Mouse (Mus musculus) left cerebral cortex, adult 9 months (tissue): ENCODE data around the gene Ceacam18.
A peak's percentile ranks its signal among the peaks of the same experiment; 100 is the strongest.

Experiments
- DNase-seq, 2 experiments: peaks; one replicate each; pipeline ENCODE4 v3.0.0; 2022; ENCODE audit warnings: low spot score in 2 of 2

Ceacam18 gene

DNA sequence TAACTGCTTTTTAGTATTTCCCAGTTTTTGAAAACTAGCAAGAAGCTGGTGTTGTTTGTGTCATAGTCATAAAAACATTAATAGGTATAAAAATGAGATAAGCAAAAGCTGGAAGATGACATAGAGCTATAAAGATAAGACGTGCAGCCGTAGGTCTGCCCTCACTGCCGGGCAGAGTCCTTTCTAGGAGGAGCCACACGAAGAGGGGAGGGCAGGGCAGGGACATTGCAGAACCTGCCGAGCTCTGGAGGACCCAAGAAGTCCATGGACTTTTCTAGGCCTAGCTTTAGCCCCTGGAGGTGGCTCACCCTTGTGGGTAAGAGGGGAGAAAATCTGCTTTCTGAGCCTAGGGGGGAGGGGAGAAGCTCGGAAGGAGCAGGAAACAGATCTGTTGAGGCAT, at the start of gene Ceacam18:
Gene Ceacam18, plus strand, starts transcription at position 208 of the 400 bp plus-strand sequence.
- DNase-seq, result no peak

GRCm38 (mm10) chr7:43584790-43585189, 49.7 kb upstream of the Ceacam18 start:
- no peak for DNase-seq

DNA sequence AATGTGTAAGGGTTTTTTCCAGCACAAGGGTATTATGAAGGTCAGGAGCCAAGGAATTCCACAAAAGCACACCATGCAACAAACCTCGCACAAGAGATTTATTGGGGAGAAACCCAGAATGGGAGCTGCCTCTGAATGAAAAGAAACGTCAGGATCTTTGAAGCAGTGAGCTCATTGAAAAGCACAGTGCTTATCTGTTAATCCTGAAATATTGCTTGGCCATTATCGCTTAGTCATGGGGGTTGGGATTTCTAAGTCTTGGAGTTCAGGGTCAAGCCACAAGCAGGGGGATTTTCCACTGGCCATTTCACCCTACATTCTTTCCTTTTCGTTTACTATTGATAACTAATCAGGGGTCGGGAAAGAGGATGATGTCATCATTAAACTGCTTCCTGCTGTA, 32.6 kb upstream of the Ceacam18 start:
- DNase-seq, result no peak

GRCm38 (mm10) chr7:43606896-43607742, 27.4 kb upstream of the Ceacam18 start, which contains the start of gene Zfp819:
Gene Zfp819, plus strand, starts transcription at chr7:43607169.
- peak; percentile 42 to 69 for DNase-seq

DNA sequence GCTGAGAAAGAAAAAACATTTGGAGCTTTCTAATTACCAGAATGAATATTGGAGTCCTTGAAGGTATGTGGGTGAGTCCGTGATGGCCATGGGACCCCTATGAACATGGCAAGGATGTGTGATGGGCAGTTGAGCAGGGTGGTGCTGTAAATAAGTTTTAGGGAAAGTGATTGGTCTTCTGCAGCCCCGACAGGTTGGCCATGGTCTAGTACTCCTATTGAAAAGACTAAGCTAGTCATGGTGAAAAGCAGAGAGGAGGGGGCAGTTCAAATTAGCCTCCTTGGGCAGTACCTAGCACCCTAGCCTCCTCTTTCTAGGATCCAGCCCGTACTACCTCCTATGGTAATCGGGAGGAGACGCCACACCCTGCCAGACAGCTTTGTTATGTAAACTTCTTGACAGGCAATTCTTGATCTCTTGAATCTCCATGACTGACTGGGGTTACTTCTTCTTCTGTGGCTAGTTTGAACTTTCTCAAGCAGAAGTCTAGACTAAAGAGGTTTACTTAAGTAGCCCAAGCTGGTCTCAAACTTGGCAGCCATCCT, 26.7 kb upstream of the Ceacam18 start:
- DNase-seq, result no peak

GRCm38 (mm10) chr7:43608316-43608824, 26.1 kb upstream of the Ceacam18 start:
- DNase-seq, result no peak

DNA sequence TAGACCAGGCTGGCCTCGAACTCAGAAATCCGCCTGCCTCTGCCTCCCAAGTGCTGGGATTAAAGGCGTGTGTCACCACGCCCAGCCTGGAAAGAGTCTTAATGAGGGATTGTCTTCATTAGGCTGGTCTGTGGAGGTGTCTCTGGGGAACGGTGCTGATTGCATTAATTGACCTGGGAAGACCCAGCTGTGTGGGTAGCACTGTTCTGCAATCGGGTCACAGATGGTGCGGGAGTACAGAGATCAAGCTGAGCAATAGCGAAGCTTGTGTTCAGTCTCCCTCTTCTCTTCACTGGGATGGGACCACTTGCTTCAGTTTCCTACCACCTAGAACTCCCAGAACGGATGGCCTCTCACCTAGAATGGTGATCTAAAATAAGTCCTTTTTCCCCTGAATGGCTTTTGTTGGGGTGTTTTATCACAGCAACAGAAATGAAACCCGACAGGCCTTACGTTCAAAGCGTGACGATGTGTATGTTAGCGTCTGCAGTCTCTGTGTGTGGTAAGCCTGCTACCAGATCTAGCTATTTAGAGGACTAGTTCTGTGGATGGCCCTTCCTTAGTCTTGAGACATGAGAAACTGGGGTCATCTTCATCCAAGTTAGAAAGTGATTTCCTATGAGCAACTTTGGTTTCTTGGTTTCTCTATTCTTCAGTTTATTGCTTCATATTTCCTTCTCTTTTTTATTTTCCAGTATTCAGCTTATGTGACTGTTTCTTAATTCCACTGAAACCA, 20.5 kb upstream of the Ceacam18 start:
- DNase-seq, result no peak

DNA sequence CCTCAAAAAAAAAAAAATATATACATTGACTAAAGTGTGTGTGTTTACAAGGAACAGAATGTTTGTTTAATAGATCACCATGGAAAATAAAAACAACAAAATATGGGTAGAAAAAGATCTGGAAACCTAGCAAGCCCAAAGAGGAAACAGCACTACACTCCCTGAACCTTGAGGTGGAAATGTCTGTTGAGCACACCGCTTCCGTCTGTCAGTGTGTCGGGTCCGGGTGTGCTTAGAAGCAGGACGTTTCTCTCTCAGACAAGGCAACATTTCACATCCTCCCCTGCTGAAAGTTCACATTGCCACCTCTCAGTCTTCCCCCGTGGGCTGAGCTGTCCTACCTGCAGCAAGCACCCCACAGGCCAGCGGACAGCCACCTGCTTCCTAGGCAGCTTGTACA, 11.6 kb upstream of the Ceacam18 start:
- no peak for DNase-seq

- no peak for DNase-seq
Observed at GRCm38 (mm10) chr7:43623819-43624218, 10.7 kb upstream of the Ceacam18 start.

- no peak for DNase-seq
Observed at GRCm38 (mm10) chr7:43625065-43625464, 9.4 kb upstream of the Ceacam18 start.

- no peak for DNase-seq
Observed at GRCm38 (mm10) chr7:43625794-43626422, 8.6 kb upstream of the Ceacam18 start.

DNA sequence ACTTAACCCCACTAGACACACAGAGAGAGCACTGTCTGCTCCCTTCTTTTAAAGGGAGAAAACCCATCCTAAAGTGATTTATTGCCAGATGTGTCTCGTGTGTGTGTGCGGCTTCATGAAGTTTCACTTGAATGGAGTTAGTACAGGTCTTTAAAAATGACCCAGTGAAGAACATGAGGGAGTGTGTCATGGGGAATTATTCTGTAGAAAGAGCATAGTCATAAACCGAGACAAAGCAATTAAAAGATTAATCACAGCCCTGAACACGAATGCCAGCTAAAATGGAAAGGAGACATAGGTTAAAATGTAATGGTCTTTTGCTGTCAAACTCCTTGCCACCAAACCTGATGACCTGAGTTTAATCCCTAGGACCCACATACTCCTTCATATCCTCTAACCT, 567 bp upstream of the Ceacam18 start:
- no peak for DNase-seq

DNA sequence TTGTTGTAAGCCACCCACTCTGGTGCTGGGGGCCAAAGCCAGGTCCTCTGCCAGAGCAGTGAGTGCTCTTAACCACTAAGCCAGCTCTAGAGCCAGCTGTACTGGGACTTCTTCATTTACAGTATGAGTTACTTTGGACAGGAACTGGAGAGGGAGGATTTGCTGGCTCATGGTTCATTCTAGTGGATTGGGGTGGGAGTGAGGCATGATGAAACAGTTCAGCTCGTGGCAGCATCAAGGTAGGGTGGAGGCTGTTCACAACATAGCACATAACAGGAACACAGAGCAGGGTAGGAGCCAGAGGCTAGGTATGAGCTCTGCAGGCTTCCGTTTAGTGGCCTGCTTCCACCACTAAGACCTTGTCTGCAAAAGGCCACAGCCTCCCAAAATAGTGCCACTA, 1.7 kb downstream of the Ceacam18 start:
- DNase-seq, result no peak

- DNase-seq, result no peak
Observed at GRCm38 (mm10) chr7:43637118-43637517, 2.6 kb downstream of the Ceacam18 start.

- DNase-seq, result no peak
Observed at GRCm38 (mm10) chr7:43642587-43642986, 8.1 kb downstream of the Ceacam18 start.

DNA sequence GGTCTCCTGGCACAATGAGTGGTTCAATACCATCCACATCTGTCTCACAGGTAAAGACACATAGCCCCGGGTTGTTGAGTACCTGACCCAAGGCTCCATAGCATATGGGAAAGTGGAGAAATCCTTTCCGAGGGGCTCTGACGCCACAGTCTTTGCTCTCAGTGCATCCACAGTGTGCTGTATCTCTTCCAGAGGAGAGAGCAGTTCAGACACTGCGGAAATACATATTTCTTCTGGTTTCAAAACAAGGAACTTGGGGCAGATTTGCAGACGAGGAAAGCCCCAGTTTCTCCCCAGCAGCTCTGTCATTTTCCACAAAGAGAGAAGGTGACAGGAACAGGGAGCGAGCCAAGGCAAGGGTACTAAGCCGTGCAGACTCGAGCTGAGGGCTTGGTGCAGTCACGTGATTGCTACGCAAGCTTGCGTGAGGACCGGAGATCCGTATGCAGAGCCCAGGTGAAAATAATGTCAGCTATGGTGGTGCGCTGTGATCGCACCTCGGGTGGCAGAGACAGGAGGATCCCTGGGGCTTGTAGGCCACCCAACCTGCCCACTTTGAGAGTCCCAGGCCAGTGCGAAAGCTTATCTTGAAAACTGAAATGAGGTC, 8.6 kb downstream of the Ceacam18 start:
- DNase-seq, result no peak

DNA sequence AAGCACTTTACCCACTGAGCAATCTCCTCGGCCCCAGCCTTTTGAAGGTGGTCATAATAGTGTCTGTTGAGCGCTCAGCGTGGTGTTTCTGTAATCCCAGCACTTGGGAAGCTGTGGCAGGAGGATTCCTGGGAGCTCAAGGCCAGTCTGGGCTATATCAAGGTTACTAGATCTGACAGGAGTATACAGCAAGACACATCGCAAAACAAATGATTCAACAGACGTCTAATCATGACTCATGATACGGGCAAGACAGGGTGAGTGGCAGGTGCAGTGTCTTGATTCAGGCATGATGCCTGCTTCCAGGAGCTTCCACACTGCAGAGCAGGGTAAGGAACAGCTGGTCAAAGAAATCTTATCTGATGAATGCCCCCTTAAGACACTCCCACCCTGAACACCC, 18.2 kb downstream of the Ceacam18 start:
- DNase-seq, result no peak

- no peak for DNase-seq
Observed at GRCm38 (mm10) chr7:43654519-43654918, 20.0 kb downstream of the Ceacam18 start.

- DNase-seq, result no peak
Observed at GRCm38 (mm10) chr7:43656232-43656631, 21.7 kb downstream of the Ceacam18 start.

- DNase-seq, result no peak
Observed at GRCm38 (mm10) chr7:43660002-43660401, 25.5 kb downstream of the Ceacam18 start, which contains the start of gene Siglece. Gene Siglece, minus strand, starts transcription at chr7:43660161.

DNA sequence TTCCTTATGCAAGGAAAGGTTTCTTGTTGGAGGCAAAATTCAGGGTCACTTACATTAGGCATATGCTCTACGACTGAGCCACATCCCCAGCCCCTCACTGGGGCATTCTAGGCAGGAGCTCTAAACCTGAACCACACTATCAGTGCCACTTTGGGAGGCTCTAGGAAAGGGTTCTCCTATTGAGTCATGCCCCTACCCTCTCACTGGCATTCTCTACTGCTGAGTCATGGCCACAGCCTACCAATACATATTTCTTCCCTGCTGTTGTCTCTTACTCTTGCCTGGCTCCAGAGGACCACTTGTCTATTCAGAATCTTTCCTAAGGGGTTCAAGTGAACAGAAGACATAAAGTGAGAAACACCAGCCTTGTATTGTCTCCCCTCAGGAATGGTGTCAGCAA, 28.3 kb downstream of the Ceacam18 start:
- no peak for DNase-seq
